Mouse (Mus musculus) layer of hippocampus, adult 8-10 months (tissue): ENCODE data around the gene Fam124b. TPM values are rescaled to one million over a fixed set of nuclear protein-coding genes. Genes with fewer than 3 reads are reported as not detected.

Source experiments
- DNase-seq, 2 experiments: peaks; one replicate each; pipeline ENCODE4 v3.0.0; 2022; ENCODE audit warnings: low spot score in 2 of 2
- total RNA-seq, 4 experiments: library from RNA; stranded (reverse); gene quantifications; 2 replicates each; pipeline ENCODE4 v1.2.4; 2022

Fam124b gene
- total RNA-seq, 4 experiments from 2014 or later: 0.11 TPM; not detected in 3

DNA sequence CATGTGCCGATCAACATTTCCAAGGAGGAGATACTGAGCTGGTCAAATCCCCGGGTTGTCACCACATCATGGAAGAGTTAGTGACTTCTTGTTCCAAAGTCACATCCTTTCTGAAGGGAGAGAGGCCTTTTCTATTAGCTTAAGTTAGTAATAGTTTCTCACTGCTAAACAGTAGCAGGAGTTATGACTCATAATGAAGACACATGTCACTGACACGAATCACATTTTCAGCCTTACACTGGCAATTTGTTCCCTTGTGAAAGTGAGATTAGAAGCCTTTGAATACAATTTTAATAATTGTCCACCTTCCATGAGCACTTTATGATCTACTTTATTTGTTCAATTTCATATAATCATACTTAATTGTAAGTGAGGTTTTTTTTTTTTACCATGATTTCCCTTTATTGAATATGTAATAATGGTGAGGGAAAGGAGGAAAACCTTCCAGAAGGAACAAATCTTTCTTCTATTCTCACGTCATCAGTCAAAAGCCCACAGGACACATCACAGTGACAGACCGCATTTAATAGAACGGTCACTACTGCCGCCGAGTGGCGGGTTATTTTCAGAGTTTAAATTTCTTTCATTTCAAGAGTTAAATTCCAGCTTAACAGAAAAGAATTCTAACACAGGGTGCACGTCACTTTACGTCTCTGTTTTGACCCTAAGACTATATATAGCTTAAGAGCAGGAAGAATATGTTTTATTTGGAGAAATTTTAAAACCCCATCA is 40.5 kb downstream of the Fam124b start:
- DNase-seq: no peak

DNA sequence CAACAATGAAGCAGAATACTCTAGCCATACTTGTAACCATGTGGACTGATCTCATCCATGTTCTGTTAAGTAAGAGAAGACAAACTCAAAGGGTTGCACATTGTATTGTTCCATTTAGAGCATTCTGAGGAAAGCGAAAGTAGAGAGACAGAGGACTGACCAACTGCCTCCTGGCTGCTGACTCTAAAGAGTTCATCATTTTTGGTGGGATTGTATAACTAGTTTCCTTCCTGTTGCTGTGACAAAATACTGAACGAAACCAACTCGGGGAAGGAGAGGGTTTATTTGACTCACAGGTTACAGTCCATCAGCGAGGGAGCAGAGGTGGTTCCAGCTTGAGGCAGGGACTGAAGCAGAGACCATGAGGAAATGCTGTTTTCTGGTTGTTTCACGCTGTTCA is 50.6 kb downstream of the Fam124b start:
- DNase-seq: no peak

DNA sequence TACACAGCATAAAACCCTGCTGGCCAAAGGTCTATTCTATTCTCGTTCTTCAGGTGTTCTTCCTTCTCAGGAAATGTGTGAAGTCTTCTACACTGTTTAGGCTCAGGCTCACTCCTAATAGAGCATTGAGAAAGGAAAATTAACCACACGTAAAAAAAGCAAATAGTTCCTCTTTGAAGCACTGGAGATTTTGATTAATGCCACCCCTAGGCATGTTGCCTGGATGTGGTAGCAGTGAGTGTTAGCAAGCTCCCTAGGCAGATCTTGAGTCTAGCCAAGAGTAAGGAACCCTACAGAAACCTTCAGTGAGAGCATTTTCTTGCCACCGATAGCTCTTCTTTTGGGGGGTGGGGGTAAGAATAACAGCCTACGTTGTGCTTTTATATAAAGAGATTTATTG is 51.7 kb downstream of the Fam124b start:
- DNase-seq: no peak

DNA sequence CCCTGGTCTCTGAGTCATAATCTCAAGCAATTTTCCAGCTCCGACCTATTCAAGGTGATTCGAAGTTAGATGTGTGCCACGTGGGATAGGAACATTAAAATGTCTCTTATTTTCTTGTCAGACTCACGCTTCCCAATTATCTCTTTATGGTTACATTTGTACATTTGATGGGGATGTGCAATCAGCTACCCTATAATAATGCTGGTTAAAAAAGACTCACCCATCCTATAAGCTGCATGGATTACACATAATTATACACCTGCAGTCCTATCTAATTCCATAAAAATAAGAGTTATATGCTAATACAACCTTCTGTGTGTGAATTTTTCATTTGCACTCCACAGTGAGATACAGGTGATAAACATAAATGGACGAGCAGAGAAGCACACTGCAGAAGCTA is 52.9 kb downstream of the Fam124b start:
- no peak for DNase-seq

DNA sequence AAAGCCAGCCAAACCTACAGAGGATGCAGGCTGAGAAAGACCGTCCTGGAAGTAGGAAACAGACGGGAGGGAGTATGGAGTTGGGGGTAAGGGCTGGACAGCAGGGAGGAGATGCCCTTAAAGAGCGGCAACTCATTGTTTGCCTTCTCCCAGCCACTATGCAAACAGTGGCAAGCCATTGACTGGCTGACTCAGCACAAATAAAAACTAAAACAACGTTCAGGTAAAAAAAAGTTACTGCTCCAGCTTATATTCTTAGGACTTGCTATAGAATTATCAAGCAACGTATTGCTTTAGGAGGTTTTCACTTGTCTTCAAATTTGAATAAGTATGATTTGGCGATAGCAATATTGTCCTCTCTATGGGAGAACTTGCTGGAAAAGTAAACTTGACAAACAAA is 55.3 kb downstream of the Fam124b start:
- no peak for DNase-seq

DNA sequence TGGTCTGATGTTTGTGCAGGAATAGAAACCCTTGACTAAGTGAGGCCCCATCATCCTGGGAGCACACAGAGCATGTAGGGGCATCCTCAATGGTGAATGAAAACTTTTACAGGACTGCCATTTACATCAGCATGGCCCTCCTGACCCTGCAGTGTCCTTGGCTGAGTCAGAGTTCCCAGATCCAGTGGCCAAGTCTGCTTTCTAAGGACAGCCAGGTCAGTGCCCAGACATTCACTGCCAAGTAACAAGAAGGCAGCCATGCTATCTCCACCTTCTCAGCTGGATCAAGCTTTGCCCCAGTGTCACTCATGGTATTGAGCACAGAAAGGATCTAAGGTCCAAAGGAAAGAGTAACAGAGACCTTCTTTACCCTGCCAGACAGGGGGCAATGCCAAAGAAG is 58.7 kb downstream of the Fam124b start:
- DNase-seq: no peak

DNA sequence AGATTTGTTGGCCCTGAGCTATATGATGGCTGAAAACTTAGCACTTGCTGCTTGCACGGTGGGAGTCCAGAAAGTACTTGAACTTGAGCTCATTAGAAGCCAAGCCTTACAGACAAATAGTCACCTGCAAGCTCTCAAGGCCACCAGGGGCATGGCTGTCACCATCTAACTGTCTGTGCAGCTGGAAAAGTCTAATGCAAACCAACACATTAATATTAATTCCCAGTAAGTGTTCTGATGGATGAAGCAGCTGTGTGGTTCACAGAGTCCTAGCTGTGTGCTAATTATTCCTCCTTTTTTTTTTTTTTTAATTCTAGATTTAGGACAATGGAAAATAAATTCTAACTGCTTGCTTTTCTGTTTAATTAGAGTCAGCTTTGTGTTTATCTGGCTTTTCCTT is 63.4 kb downstream of the Fam124b start:
- DNase-seq: no peak

DNA sequence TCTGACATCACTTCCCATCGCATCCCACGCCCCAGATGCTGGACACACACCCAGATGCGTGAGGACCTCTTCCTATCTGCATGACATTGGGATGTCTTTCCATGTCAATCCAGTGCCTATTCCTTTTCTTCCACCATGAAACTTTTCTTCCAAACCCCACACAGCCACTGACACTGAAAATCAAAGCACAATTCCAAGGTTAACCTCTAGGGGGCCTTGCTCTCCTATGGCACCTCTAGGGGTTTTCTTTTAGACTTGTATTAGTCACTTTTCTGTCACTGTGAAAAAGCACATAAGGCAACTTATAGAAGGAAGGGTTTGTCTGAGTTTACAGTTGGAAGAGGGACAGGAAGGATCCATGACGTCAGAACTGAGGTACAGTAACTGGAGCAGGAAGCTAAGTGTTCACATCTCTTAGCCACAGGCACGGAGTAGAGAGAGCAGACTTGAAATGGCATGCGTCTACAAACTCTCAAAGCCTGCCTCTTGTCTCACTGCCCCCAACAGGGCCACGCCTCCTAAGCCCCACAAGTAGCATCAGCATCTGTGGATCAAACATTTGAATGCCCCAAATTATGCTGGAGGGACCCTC is 65.1 kb downstream of the Fam124b start:
- DNase-seq: no peak

DNA sequence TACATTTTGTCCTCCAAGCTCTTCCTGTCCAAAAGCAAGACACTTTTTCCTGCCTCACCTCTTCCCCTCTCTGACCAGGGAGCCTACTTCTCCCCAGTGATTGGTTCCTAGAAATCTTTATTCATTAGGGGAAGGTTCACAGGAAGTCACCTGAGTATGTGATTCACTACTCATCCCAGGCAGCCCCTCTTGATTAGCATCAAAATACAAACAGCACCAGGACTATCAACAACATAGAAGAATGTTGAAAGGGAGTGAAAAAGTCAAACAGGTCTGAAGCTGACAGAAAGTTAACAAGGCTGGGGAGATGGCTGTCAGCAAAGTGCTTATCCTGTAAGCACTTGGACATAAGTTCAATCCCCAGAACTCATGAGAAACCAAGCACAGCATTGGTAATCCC is 67.6 kb downstream of the Fam124b start:
- no peak for DNase-seq

Other genes starting within 250 kb of the Fam124b start
- gene Cul3, start 122.0 kb upstream of the Fam124b start, total RNA-seq: 100 to 1,000 TPM; 112 to 143 (median 124) TPM
- gene Gm45261, start 243.0 kb upstream of the Fam124b start, total RNA-seq: not detected